Mouse (Mus musculus) testis, adult 2 months (tissue): ENCODE data around the gene Ppp1r15a.

Experiments
- CTCF ChIP-seq: fragments of 200-500 bp; IDR thresholded peaks from 2 replicates; pipeline ENCODE4 v1.5.1; 2012; ENCODE audit warnings: low read depth, mild to moderate bottlenecking, inconsistent platforms, low read length, moderate library complexity; ENCODE audit not compliant: control insufficient read depth, insufficient read depth, insufficient replicate concordance
- POLR2A ChIP-seq: fragments of 200-500 bp; IDR thresholded peaks from 2 replicates; pipeline ENCODE4 v1.6.1; 2012; ENCODE audit warnings: low read depth, mild to moderate bottlenecking, inconsistent platforms, low read length, moderate library complexity; ENCODE audit not compliant: control insufficient read depth

DNA sequence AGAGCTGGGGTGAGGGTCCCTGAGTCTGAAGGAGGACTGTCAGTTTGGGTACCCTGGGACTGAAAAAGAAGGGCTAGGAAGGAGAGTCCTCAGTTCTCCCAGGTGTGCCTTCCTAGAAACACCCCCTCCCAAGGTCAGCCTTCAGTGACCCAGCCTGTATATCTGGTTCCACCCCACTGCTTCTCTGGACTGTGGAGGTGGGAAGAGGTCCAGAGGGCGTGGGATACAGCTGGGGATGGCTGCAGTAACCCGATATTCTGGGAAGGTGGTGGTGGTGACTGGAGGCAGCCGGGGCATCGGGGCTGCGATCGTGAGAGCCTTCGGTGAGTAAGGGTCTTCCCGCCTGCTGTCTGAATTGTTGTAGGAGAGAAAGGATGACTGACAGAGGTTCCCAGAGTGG, 28.7 kb upstream of the Ppp1r15a start, which contains the start of gene Hsd17b14:
- TF ChIP-seq CTCF (no peak), POLR2A (no peak)
